In genomic region chr3:97076412-97076811, GRCm38 (mm10) we compare ENCODE assay signal across 9 mouse cellular contexts.
A peak's percentile ranks its signal among the peaks of the same experiment; 100 is the strongest.
DNase-seq lines count a peak whose midpoint lies in the region; ATAC-seq and TF ChIP-seq lines count a peak whose summit lies in the region.
"Had no signal": no experiment of that assay in that cellular context is flagged by ENCODE, and none has a peak within 500 bp of the region (broad histone marks: within the 10 kb centered on the region; RNA-seq: fewer than 3 reads in every experiment).

No protein-coding gene starts in this region.

- 46% methylated on average over 6 of the region's 6 CpGs for WGBS in hindbrain, postnatal 0 days
- WGBS in hindbrain, embryonic 16.5 days: 59% methylated on average over 6 of the region's 6 CpGs
- WGBS in intestine, embryonic 16.5 days: 36% methylated on average over 6 of the region's 6 CpGs
- WGBS in forebrain, embryonic 15.5 days: 38% methylated on average over 6 of the region's 6 CpGs

- peak; percentile 51 for TF ChIP-seq CTCF in hindbrain, postnatal 0 days (IDR thresholded peaks at IDR 0.05; ENCODE audit: low read depth)
- peak; percentile 50 for TF ChIP-seq CTCF in cortical plate, adult 2 months (IDR thresholded peaks at IDR 0.05; ENCODE audit: extremely low read depth, insufficient read depth, low read length)

- H3K27ac ChIP-seq in hindbrain, postnatal 0 days: no peak overlapping the region
- no peak overlapping the region for H3K27ac ChIP-seq in hindbrain, embryonic 16.5 days (ENCODE audit: low read depth, low read length)
- no peak overlapping the region for H3K27ac ChIP-seq in cortical plate, adult 2 months (ENCODE audit: insufficient read depth, low read length)
- peak overlapping the region; percentile 45; the same call in 1 of the 2 replicates for H3K27ac ChIP-seq in intestine, embryonic 16.5 days (ENCODE audit: low read length)
- H3K27ac ChIP-seq in forebrain, embryonic 15.5 days (replicated peaks): no peak overlapping the region
- H3K27ac ChIP-seq: limb, embryonic 15.5 days had no signal

- no peaks in the 10 kb centered on the region for H3K36me3 ChIP-seq in hindbrain, postnatal 0 days (ENCODE audit: insufficient read depth, low read length)
- no peaks in the 10 kb centered on the region for H3K36me3 ChIP-seq in hindbrain, embryonic 16.5 days (ENCODE audit: control insufficient read depth, insufficient read depth, low read length)
- no peaks in the 10 kb centered on the region for H3K36me3 ChIP-seq in intestine, embryonic 16.5 days (ENCODE audit: control insufficient read depth, insufficient read depth, low read length)
- H3K36me3 ChIP-seq in forebrain, embryonic 15.5 days: no peaks in the 10 kb centered on the region
- H3K36me3 ChIP-seq: limb, embryonic 15.5 days had no signal

- no peak overlapping the region for H3K4me3 ChIP-seq in hindbrain, postnatal 0 days (ENCODE audit: low read length)
- no peak overlapping the region for H3K4me3 ChIP-seq in hindbrain, embryonic 16.5 days (ENCODE audit: low read length)
- no peak overlapping the region for H3K4me3 ChIP-seq in cortical plate, adult 2 months (ENCODE audit: insufficient read depth, low read length)
- H3K4me3 ChIP-seq in intestine, embryonic 16.5 days (ENCODE audit: low read length): peak overlapping the region; percentile 21
- no peak overlapping the region for H3K4me3 ChIP-seq in forebrain, embryonic 15.5 days
- H3K4me3 ChIP-seq: limb, embryonic 15.5 days had no signal

- no peaks in the 10 kb centered on the region for H3K9me3 ChIP-seq in hindbrain, postnatal 0 days (ENCODE audit: low read length)
- no peaks in the 10 kb centered on the region for H3K9me3 ChIP-seq in hindbrain, embryonic 16.5 days (ENCODE audit: control insufficient read depth, low read length)
- no peaks in the 10 kb centered on the region for H3K9me3 ChIP-seq in intestine, embryonic 16.5 days (ENCODE audit: control insufficient read depth, low read length)
- H3K9me3 ChIP-seq in forebrain, embryonic 15.5 days: no peaks in the 10 kb centered on the region
- H3K9me3 ChIP-seq: limb, embryonic 15.5 days had no signal

- H3K4me2 ChIP-seq in hindbrain, postnatal 0 days (ENCODE audit: low read depth, low read length): no peak overlapping the region
- H3K4me2 ChIP-seq in hindbrain, embryonic 16.5 days (ENCODE audit: low read length): no peak overlapping the region
- peak overlapping the region; percentile 32 for H3K4me2 ChIP-seq in intestine, embryonic 16.5 days (ENCODE audit: low read depth, low read length)
- H3K4me2 ChIP-seq in forebrain, embryonic 15.5 days (replicated peaks): no peak overlapping the region
- H3K4me2 ChIP-seq: limb, embryonic 15.5 days had no signal

- H3K4me1 ChIP-seq in hindbrain, postnatal 0 days (ENCODE audit: insufficient read depth, low read length): no peaks in the 10 kb centered on the region
- no peaks in the 10 kb centered on the region for H3K4me1 ChIP-seq in hindbrain, embryonic 16.5 days (ENCODE audit: control insufficient read depth, insufficient read depth, low read depth, low read length)
- peaks cover 2% of the 10 kb centered on the region; the same call in 1 of the 2 replicates for H3K4me1 ChIP-seq in cortical plate, adult 2 months (ENCODE audit: control insufficient read depth, insufficient read depth, low read length)
- H3K4me1 ChIP-seq in intestine, embryonic 16.5 days (ENCODE audit: control insufficient read depth, insufficient read depth, low read length): 0 out of 2 replicates have a peak, but pooled peaks cover 15% of the 10 kb centered on the region
- no peaks in the 10 kb centered on the region for H3K4me1 ChIP-seq in forebrain, embryonic 15.5 days
- H3K4me1 ChIP-seq: limb, embryonic 15.5 days had no signal

- no peak for DNase-seq in hindbrain, postnatal 0 days (ENCODE audit: low spot score)
- peak; percentile 32 for DNase-seq in T-cell, adult 2 months (ENCODE audit: low spot score)
- peak; percentile 76 for DNase-seq in lung, postnatal 36 days
- DNase-seq in layer of hippocampus, postnatal 14 days (ENCODE audit: low spot score in 2 of 2): no peak

- ATAC-seq in hindbrain, postnatal 0 days: no peak
- ATAC-seq in hindbrain, embryonic 16.5 days: no peak
- peak; percentile 83 for ATAC-seq in intestine, embryonic 16.5 days
- no peak for ATAC-seq in forebrain, embryonic 15.5 days (replicated peaks)

- no peaks in the 10 kb centered on the region for H3K27me3 ChIP-seq in hindbrain, postnatal 0 days (ENCODE audit: insufficient read depth, low read length)
- H3K27me3 ChIP-seq in hindbrain, embryonic 16.5 days (replicated peaks; ENCODE audit: control insufficient read depth, insufficient read depth, low read length): no peaks in the 10 kb centered on the region
- no peaks in the 10 kb centered on the region for H3K27me3 ChIP-seq in intestine, embryonic 16.5 days (replicated peaks; ENCODE audit: control insufficient read depth, insufficient read depth, low read length)
- no peaks in the 10 kb centered on the region for H3K27me3 ChIP-seq in forebrain, embryonic 15.5 days
- H3K27me3 ChIP-seq: limb, embryonic 15.5 days had no signal

- no peak for TF ChIP-seq POLR2A in cortical plate, adult 2 months (IDR thresholded peaks at IDR 0.05; ENCODE audit: extremely low read depth, insufficient read depth, low read length)

- no peak overlapping the region for H3K9ac ChIP-seq in hindbrain, postnatal 0 days (replicated peaks; ENCODE audit: low read length)
- H3K9ac ChIP-seq in hindbrain, embryonic 16.5 days (ENCODE audit: low read depth, low read length): no peak overlapping the region
- no peak overlapping the region for H3K9ac ChIP-seq in intestine, embryonic 16.5 days (ENCODE audit: low read depth, low read length)
- no peak overlapping the region for H3K9ac ChIP-seq in forebrain, embryonic 15.5 days (replicated peaks)
- H3K9ac ChIP-seq: limb, embryonic 15.5 days had no signal

Comparison
In these comparisons a context has a peak if more than half of its experiments do, and no peak if none do; other contexts are left out.
1. DNase-seq: peak in T-cell, adult 2 months (single experiment) and lung, postnatal 36 days (single experiment); none in hindbrain, postnatal 0 days (single experiment) and layer of hippocampus, postnatal 14 days (0 of 2).